Mouse (Mus musculus) liver, embryonic 11.5 days (tissue): ENCODE data around the gene Col15a1. TPM values are rescaled to one million over a fixed set of nuclear protein-coding genes. Genes with fewer than 3 reads are reported as not detected.

Experiments
- ATAC-seq: fragments of 200-750 bp; cut with Nextera tagmentation; replicated peaks from 2 replicates; pipeline ENCODE4 v1.8.0; 2017; ENCODE audit warnings: moderate number of reproducible peaks, mild to moderate bottlenecking, moderate TSS enrichment, moderate library complexity; ENCODE audit not compliant: low FRiP score
- DNase-seq: peaks from one replicate; pipeline ENCODE4 v3.0.0-alpha.2; 2017; ENCODE audit warnings: low spot score
- H3K27ac ChIP-seq: fragments of 300-500 bp; sonication (generic); 2 replicates; pipeline ENCODE4 v1.5.1; 2014; ENCODE audit warnings: mild to moderate bottlenecking, low read depth, low read length, control low read depth
- H3K27me3 ChIP-seq: fragments of 300-500 bp; sonication (generic); replicated peaks from 2 replicates; pipeline ENCODE4 v1.6.1; 2014; ENCODE audit warnings: low read length, mixed read lengths; ENCODE audit not compliant: control insufficient read depth, insufficient read depth
- H3K36me3 ChIP-seq: fragments of 300-500 bp; sonication (generic); 2 replicates; pipeline ENCODE4 v1.6.1; 2014; ENCODE audit warnings: mild to moderate bottlenecking, low read length, moderate library complexity, mixed read lengths; ENCODE audit not compliant: control insufficient read depth, insufficient read depth
- H3K4me1 ChIP-seq: fragments of 300-500 bp; sonication (generic); replicated peaks from 2 replicates; pipeline ENCODE4 v1.6.1; 2014; ENCODE audit warnings: low read length, mixed read lengths; ENCODE audit not compliant: control insufficient read depth, insufficient read depth
- H3K4me2 ChIP-seq: fragments of 300-500 bp; sonication (generic); 2 replicates; pipeline ENCODE4 v1.6.1; 2014; ENCODE audit warnings: mild to moderate bottlenecking, control low read depth, moderate library complexity
- H3K4me3 ChIP-seq: fragments of 300-500 bp; sonication (generic); 2 replicates; pipeline ENCODE4 v1.5.1; 2014; ENCODE audit warnings: low read depth, low read length, control low read depth
- H3K9ac ChIP-seq: fragments of 300-500 bp; sonication (generic); 2 replicates; pipeline ENCODE4 v1.6.1; 2014; ENCODE audit warnings: low read depth, low read length, control low read depth
- H3K9me3 ChIP-seq: fragments of 300-500 bp; sonication (generic); 2 replicates; pipeline ENCODE4 v1.6.1; 2016; ENCODE audit warnings: low read length, inconsistent platforms, mixed read lengths; ENCODE audit not compliant: control insufficient read depth
- WGBS: fragments of 180-500 bp; shearing (Covaris S2); extraction: QIAGEN DNeasy Blood & Tissue Kit; methylation state at CpG from one replicate; pipeline ENCODE4 v1.1.7; 2014; 5-methylcytosine and 5-hydroxymethylcytosine counted together
- polyA plus RNA-seq: library from polyadenylated mRNA; unstranded; fragments of >200 nt; fragmentation: Nextera tagmentation; extraction: Ambion mirVana; gene quantifications from 2 replicates; pipeline ENCODE4 v1.2.1, GENCODE M21; 2014

Gene Col15a1
- polyA plus RNA-seq, 1 experiment from 2014 or later, result 1.2 TPM

GRCm38 (mm10) chr4:47222146-47222545 is 14.2 kb downstream of the Col15a1 start:
- H3K36me3 ChIP-seq, result no peaks in the 10 kb centered on the region
- DNase-seq, result no peak
- H3K27ac ChIP-seq, result no peak overlapping the region
- 65% methylated on average over 3 of the region's 3 CpGs for WGBS
- no peaks in the 10 kb centered on the region for H3K4me1 ChIP-seq
- no peak for ATAC-seq
- no peak overlapping the region for H3K4me3 ChIP-seq
- no peak overlapping the region for H3K9ac ChIP-seq
- H3K27me3 ChIP-seq, result no peaks in the 10 kb centered on the region
- H3K4me2 ChIP-seq, result no peak overlapping the region
- no peaks in the 10 kb centered on the region for H3K9me3 ChIP-seq

- Histone ChIP-seq H3K4me1 (no peaks in the 10 kb centered on the region), H3K9ac (no peak overlapping the region), H3K27me3 (no peaks in the 10 kb centered on the region), H3K36me3 (no peaks in the 10 kb centered on the region), H3K27ac (no peak overlapping the region), H3K4me3 (no peak overlapping the region), H3K9me3 (no peaks in the 10 kb centered on the region), H3K4me2 (no peak overlapping the region)
- DNase-seq, result no peak
- WGBS, result 74% methylated on average over 6 of the region's 6 CpGs
- ATAC-seq, result no peak
Observed at GRCm38 (mm10) chr4:47225920-47226319, 18.0 kb downstream of the Col15a1 start.

GRCm38 (mm10) chr4:47227101-47227500 is 19.1 kb downstream of the Col15a1 start:
- no peaks in the 10 kb centered on the region for H3K9me3 ChIP-seq
- H3K9ac ChIP-seq, result no peak overlapping the region
- no peak overlapping the region for H3K27ac ChIP-seq
- no peak overlapping the region for H3K4me3 ChIP-seq
- no peaks in the 10 kb centered on the region for H3K4me1 ChIP-seq
- H3K36me3 ChIP-seq, result no peaks in the 10 kb centered on the region
- 59% methylated on average over 4 of the region's 4 CpGs for WGBS
- no peak for DNase-seq
- H3K27me3 ChIP-seq, result no peaks in the 10 kb centered on the region
- H3K4me2 ChIP-seq, result no peak overlapping the region
- ATAC-seq, result no peak

- Histone ChIP-seq H3K4me2 (no peak overlapping the region), H3K36me3 (no peaks in the 10 kb centered on the region), H3K27ac (no peak overlapping the region), H3K9ac (no peak overlapping the region), H3K4me1 (no peaks in the 10 kb centered on the region), H3K4me3 (no peak overlapping the region), H3K27me3 (no peaks in the 10 kb centered on the region), H3K9me3 (no peaks in the 10 kb centered on the region)
- ATAC-seq (no peak), DNase-seq (no peak)
- WGBS, result 51% methylated on average over 6 of the region's 6 CpGs
Observed at GRCm38 (mm10) chr4:47227756-47228155, 19.8 kb downstream of the Col15a1 start.

- no peak for ATAC-seq
- no peaks in the 10 kb centered on the region for H3K27me3 ChIP-seq
- H3K4me3 ChIP-seq, result no peak overlapping the region
Observed at GRCm38 (mm10) chr4:47228945-47229344, 21.0 kb downstream of the Col15a1 start.

GRCm38 (mm10) chr4:47230498-47230897 is 22.5 kb downstream of the Col15a1 start:
- DNase-seq (no peak), ATAC-seq (no peak)
- H3K27ac ChIP-seq, result no peak overlapping the region
- H3K36me3 ChIP-seq, result no peaks in the 10 kb centered on the region
- no peak overlapping the region for H3K4me2 ChIP-seq
- H3K9me3 ChIP-seq, result no peaks in the 10 kb centered on the region
- H3K9ac ChIP-seq, result no peak overlapping the region
- 77% methylated on average over 7 of the region's 7 CpGs for WGBS
- H3K4me3 ChIP-seq, result no peak overlapping the region
- no peaks in the 10 kb centered on the region for H3K27me3 ChIP-seq
- no peaks in the 10 kb centered on the region; the same call in 1 of the 2 replicates for H3K4me1 ChIP-seq

More at GRCm38 (mm10) chr4:47228945-47229344, 21.0 kb downstream of the Col15a1 start:
- no peak overlapping the region for H3K4me2 ChIP-seq
- H3K9ac ChIP-seq, result no peak overlapping the region
- H3K27ac ChIP-seq, result no peak overlapping the region
- no peak for DNase-seq
- no peaks in the 10 kb centered on the region for H3K36me3 ChIP-seq
- no peaks in the 10 kb centered on the region for H3K4me1 ChIP-seq
- no peaks in the 10 kb centered on the region for H3K9me3 ChIP-seq
- 69% methylated on average over 5 of the region's 5 CpGs for WGBS

- Histone ChIP-seq H3K9me3 (no peaks in the 10 kb centered on the region), H3K36me3 (no peaks in the 10 kb centered on the region), H3K9ac (no peak overlapping the region), H3K27me3 (no peaks in the 10 kb centered on the region), H3K4me1 (no peaks in the 10 kb centered on the region; the same call in 1 of the 2 replicates), H3K4me2 (no peak overlapping the region), H3K4me3 (no peak overlapping the region), H3K27ac (no peak overlapping the region)
- no peak for ATAC-seq
- no peak for DNase-seq
- WGBS, result 71% methylated on average over 6 of the region's 6 CpGs
Observed at GRCm38 (mm10) chr4:47231322-47231721, 23.4 kb downstream of the Col15a1 start.

GRCm38 (mm10) chr4:47233192-47233835 is 25.4 kb downstream of the Col15a1 start:
- H3K4me1 ChIP-seq, result no peaks in the 10 kb centered on the region; the same call in 1 of the 2 replicates
- no peaks in the 10 kb centered on the region for H3K27me3 ChIP-seq
- no peak overlapping the region for H3K27ac ChIP-seq
- WGBS, result 68% methylated on average over 14 of the region's 14 CpGs
- H3K9me3 ChIP-seq, result no peaks in the 10 kb centered on the region
- H3K36me3 ChIP-seq, result no peaks in the 10 kb centered on the region
- no peak for DNase-seq
- no peak overlapping the region for H3K9ac ChIP-seq
- no peak overlapping the region for H3K4me3 ChIP-seq
- ATAC-seq, result no peak
- no peak overlapping the region for H3K4me2 ChIP-seq

GRCm38 (mm10) chr4:47234667-47235267 is 26.8 kb downstream of the Col15a1 start:
- DNase-seq, result peak; percentile 74
- H3K36me3 ChIP-seq, result no peaks in the 10 kb centered on the region
- no peak overlapping the region for H3K27ac ChIP-seq
- 16% methylated on average over 17 of the region's 17 CpGs for WGBS
- H3K4me1 ChIP-seq, result no peaks in the 10 kb centered on the region; the same call in 1 of the 2 replicates
- H3K4me2 ChIP-seq, result no peak overlapping the region
- H3K4me3 ChIP-seq, result no peak overlapping the region
- H3K9me3 ChIP-seq, result no peaks in the 10 kb centered on the region
- 0 out of 2 replicates have a peak, but pooled peaks have one; percentile 31 for ATAC-seq
- no peaks in the 10 kb centered on the region for H3K27me3 ChIP-seq
- H3K9ac ChIP-seq, result no peak overlapping the region
